Mouse (Mus musculus): ENCODE measurements around the gene Clk3.

- TF ChIP-seq CTCF (IDR thresholded peaks at IDR 0.05; ENCODE audit: low read depth, low read length), result no peak
- TF ChIP-seq GATA1 (IDR thresholded peaks at IDR 0.05; ENCODE audit: borderline replicate concordance, low read length), result no peak
- TF ChIP-seq GATA2 (IDR thresholded peaks at IDR 0.05; ENCODE audit: borderline replicate concordance, low read depth, low read length), result no peak
- TF ChIP-seq POLR2AphosphoS5 (IDR thresholded peaks at IDR 0.05; ENCODE audit: insufficient replicate concordance, low read depth, low read length), result no peak
- TF ChIP-seq TAL1 (conservative IDR thresholded peaks at IDR 0.05; ENCODE audit: low read depth, low read length), result no peak
These were observed 47.3 kb downstream of the Clk3 start for GRCm38 (mm10) chr9:57718408-57718807.

All from G1E (cell line).